Mouse (Mus musculus) T-helper 17 cell (primary cell): ENCODE measurements around the gene 5730522E02Rik.

Experiments
- in situ Hi-C, 2 experiments: fragments of 300-600 bp; cut with MboI, MseI; formaldehyde crosslinking; loops; 1 replicate in 1 of 2; 2 replicates in 1 of 2; pipeline ENCODE4 v1.15.1; 2025; ENCODE audit warnings: high pct_unique_total_duplicates in 2 of 2

Gene 5730522E02Rik

GRCm38 (mm10) chr11:25848824-25849644 lies 361.5 kb downstream of the 5730522E02Rik start:
- in situ Hi-C loops, result no loop called here

DNA sequence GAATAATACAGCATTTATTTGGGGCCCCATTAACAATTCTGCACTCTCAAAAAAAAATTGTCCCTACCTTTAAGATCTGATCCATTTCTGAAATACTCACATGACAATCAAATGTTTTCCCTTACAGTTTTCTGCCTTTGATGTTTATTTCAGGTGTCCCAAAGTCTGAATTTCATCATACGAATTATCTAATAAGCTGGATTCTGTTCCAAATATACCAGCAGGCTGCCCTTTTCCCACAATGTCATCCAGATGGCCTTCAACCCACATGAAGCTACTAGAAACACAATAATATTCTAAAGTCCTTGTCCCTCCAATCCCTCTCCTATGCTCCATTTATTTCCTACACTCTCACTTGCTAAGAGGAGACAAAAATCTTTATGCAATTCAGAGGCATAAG lies 372.1 kb downstream of the 5730522E02Rik start:
- in situ Hi-C loops, result no loop called here

GRCm38 (mm10) chr11:25819789-25820188 lies 390.8 kb downstream of the 5730522E02Rik start:
- in situ Hi-C loops, result loop anchor here in 1 of 2 experiments (10.0 kb wide), 1 partner anchor 955 kb away; no protein-coding TSS in a partner anchor

GRCm38 (mm10) chr11:25813446-25813845 lies 397.1 kb downstream of the 5730522E02Rik start:
- in situ Hi-C loops, result loop anchor here in 1 of 2 experiments (10.0 kb wide), 1 partner anchor 949 kb away; no protein-coding TSS in a partner anchor

GRCm38 (mm10) chr11:25787691-25788090 lies 422.9 kb downstream of the 5730522E02Rik start:
- in situ Hi-C loops, result no loop called here

GRCm38 (mm10) chr11:25772231-25772630 lies 438.3 kb downstream of the 5730522E02Rik start:
- in situ Hi-C loops, result no loop called here

- in situ Hi-C loops, result no loop called here
Measured at GRCm38 (mm10) chr11:25770991-25771568, 439.5 kb downstream of the 5730522E02Rik start.

DNA sequence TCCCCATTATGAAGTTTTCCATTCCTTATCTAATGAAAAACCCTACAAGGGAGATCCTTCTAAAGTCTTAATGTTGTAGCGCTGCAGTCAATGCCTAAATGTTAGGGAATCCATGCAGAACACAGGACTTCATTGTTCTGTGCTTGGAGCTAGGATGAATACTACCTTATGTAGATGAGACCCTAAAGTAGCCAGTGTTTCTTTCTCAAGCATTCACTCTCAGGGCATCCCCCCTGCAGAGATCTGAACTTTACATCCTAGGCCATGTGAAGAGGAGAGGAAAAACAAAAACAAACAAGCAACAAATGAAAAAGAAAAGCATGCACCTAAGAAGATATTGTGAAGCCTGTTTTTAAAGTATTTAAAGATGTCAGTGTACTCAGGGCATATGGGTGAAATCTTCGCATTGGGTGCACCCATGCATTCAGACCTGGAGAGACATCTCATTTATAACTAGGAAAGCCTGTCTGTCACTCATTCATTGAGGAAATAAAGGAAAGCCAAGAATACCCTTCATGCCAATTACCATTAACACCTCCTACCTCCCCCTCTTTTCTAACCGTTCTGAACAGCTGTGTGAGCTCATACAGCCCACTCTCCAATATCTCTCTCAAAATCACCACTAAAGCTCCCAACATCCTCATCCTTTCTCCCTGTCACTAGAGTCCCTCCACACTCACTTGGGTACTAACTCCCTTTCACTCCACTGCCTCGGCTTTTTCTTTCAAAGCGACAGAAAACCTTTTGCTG lies 442.8 kb downstream of the 5730522E02Rik start:
- in situ Hi-C loops, result no loop called here

GRCm38 (mm10) chr11:25753156-25753899 lies 457.2 kb downstream of the 5730522E02Rik start:
- in situ Hi-C loops, result no loop called here

- in situ Hi-C loops, result no loop called here
Measured at GRCm38 (mm10) chr11:25752418-25752817, 458.1 kb downstream of the 5730522E02Rik start.

- in situ Hi-C loops, result no loop called here
Measured at GRCm38 (mm10) chr11:25747098-25747862, 463.3 kb downstream of the 5730522E02Rik start.

GRCm38 (mm10) chr11:25743664-25744063 lies 466.9 kb downstream of the 5730522E02Rik start:
- in situ Hi-C loops, result no loop called here

DNA sequence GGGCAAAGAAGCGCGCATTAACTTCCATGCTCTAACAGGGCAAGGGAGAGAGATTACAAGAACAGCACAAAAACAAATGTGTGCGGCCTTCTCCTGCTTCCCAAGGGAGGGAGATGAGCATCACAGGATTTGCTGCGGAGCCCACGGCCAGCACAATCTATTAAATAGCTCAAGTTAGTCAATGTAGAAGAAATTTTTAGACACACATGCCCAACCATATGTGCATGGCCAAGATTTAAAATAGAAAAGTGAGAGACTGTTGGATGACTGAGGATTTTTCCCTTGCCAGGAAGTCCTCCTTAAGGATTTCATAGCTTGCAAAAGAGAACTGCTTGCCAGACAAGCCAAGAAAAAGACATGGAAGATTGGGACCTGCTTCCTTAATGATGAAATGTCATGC lies 473.3 kb downstream of the 5730522E02Rik start:
- in situ Hi-C loops, result no loop called here

- in situ Hi-C loops, result no loop called here
Measured at GRCm38 (mm10) chr11:25729476-25729875, 481.1 kb downstream of the 5730522E02Rik start.

GRCm38 (mm10) chr11:25715447-25716321 lies 494.9 kb downstream of the 5730522E02Rik start:
- in situ Hi-C loops, result no loop called here

- in situ Hi-C loops, result no loop called here
Measured at GRCm38 (mm10) chr11:25710559-25710958, 500.0 kb downstream of the 5730522E02Rik start.

- in situ Hi-C loops, result no loop called here
Measured at GRCm38 (mm10) chr11:25709892-25710291, 500.7 kb downstream of the 5730522E02Rik start.

GRCm38 (mm10) chr11:25704332-25705168 lies 506.0 kb downstream of the 5730522E02Rik start:
- in situ Hi-C loops, result no loop called here

GRCm38 (mm10) chr11:25702791-25703190 lies 507.8 kb downstream of the 5730522E02Rik start:
- in situ Hi-C loops, result no loop called here
